ENCODE assay signal across 8 mouse cellular contexts in genomic region chr16:91534477-91534876, GRCm38 (mm10). TPM values are rescaled to one million over a fixed set of nuclear protein-coding genes. Genes with fewer than 3 reads are reported as not detected.
DNase-seq lines count a peak whose midpoint lies in the region; ATAC-seq and TF ChIP-seq lines count a peak whose summit lies in the region.

No protein-coding gene starts in this region.

- no peak overlapping the region for H3K4me3 ChIP-seq in left cerebral cortex, adult 2 months
- no peak overlapping the region for H3K4me3 ChIP-seq in liver, postnatal 0 days (ENCODE audit: low read depth, low read length)

- WGBS in liver, postnatal 0 days (ENCODE audit: insufficient replicate concordance), result 49% methylated on average over 13 of the region's 13 CpGs

- no peaks in the 10 kb centered on the region for H3K27me3 ChIP-seq in liver, postnatal 0 days (ENCODE audit: insufficient read depth, low read length)

- no peak for TF ChIP-seq EP300 in liver, postnatal 0 days (IDR thresholded peaks at IDR 0.05; ENCODE audit: low read depth)

- H3K36me3 ChIP-seq in liver, postnatal 0 days (replicated peaks; ENCODE audit: insufficient read depth, low read length), result no peaks in the 10 kb centered on the region

- H3K4me1 ChIP-seq in liver, postnatal 0 days (ENCODE audit: insufficient read depth), result peaks cover 30% of the 10 kb centered on the region

- no peak overlapping the region for H3K9ac ChIP-seq in liver, postnatal 0 days (replicated peaks)

- peak; percentile 95 for ATAC-seq in cerebellum, adult (ENCODE audit: insufficient number of reproducible peaks, low FRiP score, low TSS enrichment)
- peak; percentile 89 for ATAC-seq in liver, postnatal 0 days

- no peaks in the 10 kb centered on the region for H3K9me3 ChIP-seq in liver, postnatal 0 days (ENCODE audit: low read length)

- H3K27ac ChIP-seq in left cerebral cortex, adult 2 months, result no peak overlapping the region
- H3K27ac ChIP-seq in liver, postnatal 0 days (ENCODE audit: low read depth), result no peak overlapping the region

- intact Hi-C loops in left cerebral cortex, adult 2 months (cut with DNase I), result no loop called here
- intact Hi-C loops in left cerebral cortex, postnatal 36 days (cut with DNase I), result no loop called here

- H3K4me2 ChIP-seq in liver, postnatal 0 days (ENCODE audit: low read depth, low read length), result no peak overlapping the region

- TF ChIP-seq CTCF in left cerebral cortex, adult 2 months (IDR thresholded peaks at IDR 0.05), result no peak
- no peak for TF ChIP-seq CTCF in liver, postnatal 0 days (IDR thresholded peaks at IDR 0.05; ENCODE audit: low read depth)

- DNase-seq in cerebellum, adult 9-10 months, result no peak
- DNase-seq in left cerebral cortex, adult 2 months (ENCODE audit: extremely low spot score in 1 of 2, low spot score in 2 of 2), result peak; percentile 51 to 74
- no peak for DNase-seq in left cerebral cortex, postnatal 36 days (ENCODE audit: low spot score in 2 of 2)
- DNase-seq in MN1 (ENCODE audit: low spot score), result peak; percentile 66
- peak; percentile 13 for DNase-seq in fat pad, adult 2 months (ENCODE audit: extremely low read depth, low read depth, low spot score)
- DNase-seq in liver, postnatal 0 days, result peak; percentile 92
- no peak for DNase-seq in ovary, postnatal 14 days (ENCODE audit: low spot score)

RNA-seq across cellular contexts. Expression of gene Ifngr2, which starts 12.4 kb away (rescaled TPM):
- total RNA-seq in left cerebral cortex, adult 2 months (2021), result 10 to 100 TPM; 30.0 to 32.7 TPM
- 10 to 100 TPM; 33.6 to 39.8 TPM for total RNA-seq in left cerebral cortex, postnatal 36 days (2021)
- polyA plus RNA-seq in liver, postnatal 0 days (2015; fragmentation: Nextera tagmentation; extraction: Ambion mirVana), result 18.2 and 20.8 TPM in 2 replicates

RNA-seq across cellular contexts. Expression of gene Ifnar1, which starts 49.4 kb away (rescaled TPM):
- total RNA-seq in left cerebral cortex, adult 2 months (2021), result 10 to 100 TPM; 45.2 TPM
- 10 to 100 TPM; 54.3 to 54.5 TPM for total RNA-seq in left cerebral cortex, postnatal 36 days (2021)
- 16.3 and 16.6 TPM in 2 replicates for polyA plus RNA-seq in liver, postnatal 0 days (2015; fragmentation: Nextera tagmentation; extraction: Ambion mirVana)

Comparison
In these comparisons a context has a peak if more than half of its experiments do, and no peak if none do; other contexts are left out.
1. DNase-seq: peak in left cerebral cortex, adult 2 months (2 of 2), MN1 (single experiment), fat pad, adult 2 months (single experiment) and liver, postnatal 0 days (single experiment); none in cerebellum, adult 9-10 months (single experiment), left cerebral cortex, postnatal 36 days (0 of 2) and ovary, postnatal 14 days (single experiment).